Comparison of ENCODE assay signal across 8 mouse cellular contexts in the genomic region with DNA sequence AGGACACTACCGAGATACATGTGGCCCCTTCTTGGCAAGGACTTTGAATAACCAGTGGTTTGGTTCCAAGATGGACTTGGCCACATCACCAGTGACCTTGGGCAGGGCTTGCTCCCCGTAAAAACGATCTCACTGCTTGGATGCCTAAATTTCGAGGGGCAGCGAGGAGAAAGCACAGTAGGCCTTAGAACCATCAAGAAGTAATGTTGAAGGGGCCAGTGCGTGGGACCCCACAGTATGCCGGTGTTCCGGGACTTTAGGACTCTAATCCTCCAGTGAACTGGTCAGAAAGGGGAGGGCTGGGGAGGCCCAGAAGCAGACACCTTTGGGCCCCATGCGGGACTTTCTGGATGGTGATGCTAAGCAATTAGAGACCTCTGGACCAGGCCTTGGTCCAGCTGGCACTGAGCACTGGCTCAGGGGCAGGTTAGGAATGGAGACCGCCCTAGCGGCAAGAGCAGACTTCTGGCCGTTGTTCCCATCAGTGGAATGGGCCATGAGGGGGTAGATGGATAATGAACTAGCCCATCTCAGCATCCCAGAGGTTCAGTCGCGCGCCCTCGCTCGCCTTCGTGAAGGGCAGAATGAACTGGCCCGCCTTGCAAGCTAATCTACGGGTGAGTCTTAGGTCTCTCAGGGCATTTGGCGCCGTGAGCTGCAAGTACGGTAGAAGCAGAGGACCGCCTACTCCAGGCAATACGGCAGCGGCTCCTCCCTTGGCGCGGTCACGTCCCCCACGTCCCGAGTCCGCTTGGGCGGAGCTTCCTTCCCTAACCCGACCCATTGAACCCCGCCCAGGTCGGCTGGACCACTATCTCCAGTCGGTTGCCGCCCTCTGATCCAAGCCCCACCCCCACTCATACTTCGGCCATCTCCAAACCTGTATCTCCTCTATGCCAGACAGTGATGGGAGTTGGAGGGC. TPM values are rescaled to one million over a fixed set of nuclear protein-coding genes. Genes with fewer than 3 reads are reported as not detected.
A peak's percentile ranks its signal among the peaks of the same experiment; 100 is the strongest.
DNase-seq lines count a peak whose midpoint lies in the region; ATAC-seq and TF ChIP-seq lines count a peak whose summit lies in the region.

No protein-coding gene starts in this region.

- H3K27ac ChIP-seq in hindbrain, embryonic 11.5 days (ENCODE audit: low read depth, low read length): peak overlapping the region; percentile 56
- no peak overlapping the region for H3K27ac ChIP-seq in lung, postnatal 0 days (ENCODE audit: low read length)

- peak; percentile 82 for ATAC-seq in hindbrain, embryonic 11.5 days (ENCODE audit: low FRiP score)
- peak; percentile 87 for ATAC-seq in lung, postnatal 0 days

- 1% methylated on average over 39 of the region's 39 CpGs for WGBS in hindbrain, embryonic 11.5 days
- WGBS in lung, postnatal 0 days: 5% methylated on average over 38 of the region's 39 CpGs

- DNase-seq in MEL-GATA-1-ER (ENCODE audit: extremely low read depth, low read depth): peak; percentile 91
- peak; percentile 90 for DNase-seq in cerebellum, adult 9-10 months
- peak; percentile 72 to 80 for DNase-seq in frontal cortex, adult 2 months (ENCODE audit: extremely low spot score in 1 of 2, low spot score in 1 of 2)
- DNase-seq in hindbrain, embryonic 11.5 days (ENCODE audit: low spot score): peak; percentile 95
- DNase-seq in layer of hippocampus, adult 9-11 months: peak; percentile 91
- peak; percentile 94 for DNase-seq in lung, postnatal 0 days (ENCODE audit: low spot score)
- peak; percentile 62 for DNase-seq in ovary, postnatal 10 days (ENCODE audit: low spot score)
- peak; percentile 71 for DNase-seq in thymus, postnatal 0 days (ENCODE audit: low spot score)

- peaks cover 13% of the 10 kb centered on the region for H3K4me1 ChIP-seq in hindbrain, embryonic 11.5 days (replicated peaks; ENCODE audit: control insufficient read depth, insufficient read depth, low read length)
- peaks cover 25% of the 10 kb centered on the region for H3K4me1 ChIP-seq in lung, postnatal 0 days (ENCODE audit: insufficient read depth, low read depth, low read length)

- H3K4me3 ChIP-seq in hindbrain, embryonic 11.5 days (ENCODE audit: low read depth, low read length): peak overlapping the region; percentile 47
- H3K4me3 ChIP-seq in lung, postnatal 0 days (ENCODE audit: low read depth, low read length): peak overlapping the region; percentile 45

- H3K36me3 ChIP-seq in hindbrain, embryonic 11.5 days (ENCODE audit: control insufficient read depth, insufficient read depth, low read length): peaks cover 2% of the 10 kb centered on the region; the same call in 1 of the 2 replicates
- no peaks in the 10 kb centered on the region for H3K36me3 ChIP-seq in lung, postnatal 0 days (ENCODE audit: insufficient read depth, low read length)

- H3K4me2 ChIP-seq in hindbrain, embryonic 11.5 days (replicated peaks; ENCODE audit: low read depth, low read length): peak overlapping the region; percentile 52
- peak overlapping the region; percentile 73 for H3K4me2 ChIP-seq in lung, postnatal 0 days (replicated peaks; ENCODE audit: low read depth, low read length)

- H3K9ac ChIP-seq in hindbrain, embryonic 11.5 days (ENCODE audit: low read depth, low read length): peak overlapping the region; percentile 54
- no peak overlapping the region for H3K9ac ChIP-seq in lung, postnatal 0 days (replicated peaks; ENCODE audit: low read depth)

- peak; percentile 29 for TF ChIP-seq CTCF in lung, postnatal 0 days (IDR thresholded peaks at IDR 0.05)

- TF ChIP-seq EP300 in lung, postnatal 0 days (IDR thresholded peaks at IDR 0.05): no peak

- H3K27me3 ChIP-seq in hindbrain, embryonic 11.5 days (ENCODE audit: control insufficient read depth, insufficient read depth, low read length): peaks cover 4% of the 10 kb centered on the region; the same call in 1 of the 2 replicates
- H3K27me3 ChIP-seq in lung, postnatal 0 days (replicated peaks; ENCODE audit: insufficient read depth, low read length): no peaks in the 10 kb centered on the region

- no peaks in the 10 kb centered on the region for H3K9me3 ChIP-seq in hindbrain, embryonic 11.5 days (ENCODE audit: control insufficient read depth, low read length)
- no peaks in the 10 kb centered on the region for H3K9me3 ChIP-seq in lung, postnatal 0 days (ENCODE audit: low read length)

RNA-seq across cellular contexts. Expression of a gene that starts 2.3 kb away (rescaled TPM):
- polyA plus RNA-seq in frontal cortex, adult 2 months (2012; rRNA removed): 3.2 and 3.9 TPM in 2 replicates
- 25.8 and 32.0 TPM in 2 replicates for polyA plus RNA-seq in hindbrain, embryonic 11.5 days (2014; fragmentation: Nextera tagmentation; extraction: Ambion mirVana)
- polyA plus RNA-seq in lung, postnatal 0 days (2015; fragmentation: Nextera tagmentation; extraction: Ambion mirVana): 10.0 and 10.4 TPM in 2 replicates
- polyA plus RNA-seq in thymus, postnatal 0 days (2015; fragmentation: Nextera tagmentation; extraction: Ambion mirVana): 5.2 and 5.5 TPM in 2 replicates

RNA-seq across cellular contexts. Expression of a gene that starts 17.9 kb away (rescaled TPM):
- 11.3 and 12.8 TPM in 2 replicates for polyA plus RNA-seq in frontal cortex, adult 2 months (2012; rRNA removed)
- 3.9 and 4.7 TPM in 2 replicates for polyA plus RNA-seq in hindbrain, embryonic 11.5 days (2014; fragmentation: Nextera tagmentation; extraction: Ambion mirVana)
- 3.4 and 3.7 TPM in 2 replicates for polyA plus RNA-seq in lung, postnatal 0 days (2015; fragmentation: Nextera tagmentation; extraction: Ambion mirVana)
- polyA plus RNA-seq in thymus, postnatal 0 days (2015; fragmentation: Nextera tagmentation; extraction: Ambion mirVana): 1.9 and 2.2 TPM in 2 replicates

RNA-seq across cellular contexts. Expression of a gene that starts 40.6 kb away (rescaled TPM):
- polyA plus RNA-seq in frontal cortex, adult 2 months (2012; rRNA removed): 103 and 105 TPM in 2 replicates
- polyA plus RNA-seq in hindbrain, embryonic 11.5 days (2014; fragmentation: Nextera tagmentation; extraction: Ambion mirVana): 58.4 and 71.3 TPM in 2 replicates
- polyA plus RNA-seq in lung, postnatal 0 days (2015; fragmentation: Nextera tagmentation; extraction: Ambion mirVana): 83.7 and 84.4 TPM in 2 replicates
- polyA plus RNA-seq in thymus, postnatal 0 days (2015; fragmentation: Nextera tagmentation; extraction: Ambion mirVana): 77.6 and 85.8 TPM in 2 replicates
